Mouse (Mus musculus): ENCODE results near the gene Miga1.
A peak's percentile ranks its signal among the peaks of the same experiment; 100 is the strongest.

The Miga1 gene

DNA sequence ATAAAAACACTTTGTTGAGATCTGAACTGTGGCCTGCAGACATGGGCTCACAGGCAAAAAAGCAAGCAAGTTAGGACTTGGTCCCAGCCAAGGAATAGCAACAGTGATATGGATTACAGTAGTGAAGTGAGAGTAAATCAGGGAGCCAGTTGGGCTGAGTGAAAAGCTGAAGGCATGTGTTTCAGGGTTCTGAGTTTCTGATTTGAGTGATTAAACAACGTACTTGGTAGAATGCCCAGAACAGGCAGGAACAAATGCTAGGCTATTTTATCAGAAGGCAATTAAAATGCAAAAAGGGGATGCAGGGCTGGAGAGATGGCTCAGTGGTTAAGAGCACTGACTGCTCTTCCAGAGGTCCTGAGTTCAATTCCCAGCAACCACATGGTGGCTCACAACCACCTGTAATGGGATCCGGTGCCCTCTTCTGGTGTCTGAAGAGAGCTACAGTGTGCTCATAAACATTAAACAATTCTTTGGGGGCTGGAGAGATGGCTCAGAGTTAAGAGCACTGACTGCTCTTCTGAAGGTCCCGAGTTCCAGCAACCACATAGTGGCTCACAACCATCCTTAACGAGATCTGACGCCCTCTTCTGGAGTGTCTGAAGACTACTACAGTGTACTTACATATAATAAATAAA lies 94.8 kb downstream of the Miga1 start:
- DNase-seq (ENCODE audit: low spot score in 2 of 2), result no peak

GRCm38 (mm10) chr3:152243304-152243703 lies 96.9 kb downstream of the Miga1 start:
- no peak for DNase-seq (ENCODE audit: low spot score in 2 of 2)

DNA sequence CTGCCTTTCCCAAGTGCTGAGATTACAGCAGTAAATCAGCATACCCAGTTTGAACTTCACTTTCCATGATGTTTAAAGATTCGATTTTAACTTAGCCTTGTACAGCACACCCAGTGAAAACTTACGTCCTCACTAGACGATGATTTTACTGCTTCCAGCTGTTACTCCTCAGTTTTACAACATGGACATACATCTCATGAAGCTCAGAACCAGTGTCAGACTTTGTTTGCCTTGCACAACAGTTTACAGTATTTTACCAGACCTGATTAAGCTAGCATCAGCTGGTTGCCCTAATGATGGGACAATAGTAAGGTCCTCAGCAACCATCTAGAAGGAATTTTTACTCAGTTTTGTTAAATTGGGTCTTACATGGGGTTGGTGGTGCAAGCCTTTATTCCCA lies 99.1 kb downstream of the Miga1 start:
- DNase-seq (ENCODE audit: low spot score in 2 of 2), result no peak

- DNase-seq (ENCODE audit: low spot score in 2 of 2), result no peak
Measured at GRCm38 (mm10) chr3:152239592-152239991, 100.6 kb downstream of the Miga1 start.

- peak in 1 of 2 experiments; percentile 48 for DNase-seq (ENCODE audit: low spot score in 2 of 2)
Measured at GRCm38 (mm10) chr3:152238836-152239235, 101.4 kb downstream of the Miga1 start.

DNA sequence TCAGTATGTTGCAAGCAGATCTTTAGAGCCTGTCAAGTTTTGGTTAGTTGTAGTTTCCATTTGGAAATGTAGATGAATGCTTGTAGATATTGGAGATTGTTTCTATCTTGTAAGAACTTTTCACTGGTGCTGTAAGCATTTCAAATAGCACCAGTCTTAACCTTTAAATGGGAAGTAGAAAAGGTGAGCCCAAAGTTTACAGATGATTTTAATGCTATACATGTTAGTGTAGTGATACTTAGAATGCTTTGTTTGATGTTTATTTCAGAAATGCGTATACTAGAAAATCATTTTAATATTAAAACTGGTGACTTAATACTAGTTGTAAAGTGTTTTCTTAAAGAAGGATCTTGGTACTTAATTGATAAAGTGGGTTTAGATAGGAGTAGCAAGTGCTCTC lies 104.4 kb downstream of the Miga1 start:
- DNase-seq (ENCODE audit: low spot score in 2 of 2), result no peak

DNA sequence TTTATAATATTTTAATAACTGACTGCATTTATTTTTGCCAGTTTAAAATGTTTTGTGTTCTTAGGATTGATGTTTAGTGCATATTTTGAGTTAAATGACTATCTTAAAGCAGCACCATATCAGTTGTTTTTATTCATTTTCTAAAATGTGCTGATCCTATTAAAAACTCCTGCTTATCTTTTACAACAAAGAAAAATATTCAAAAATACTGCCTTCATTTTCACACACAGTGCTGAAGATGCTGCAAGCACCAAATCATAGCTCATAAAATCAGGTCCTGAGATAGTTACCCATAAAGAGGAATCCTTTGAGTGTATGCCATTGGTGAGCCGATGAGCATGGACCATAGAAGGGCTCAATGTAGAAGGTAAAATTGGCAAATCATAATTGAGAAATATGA lies 105.0 kb downstream of the Miga1 start:
- DNase-seq (ENCODE audit: low spot score in 2 of 2), result no peak

DNA sequence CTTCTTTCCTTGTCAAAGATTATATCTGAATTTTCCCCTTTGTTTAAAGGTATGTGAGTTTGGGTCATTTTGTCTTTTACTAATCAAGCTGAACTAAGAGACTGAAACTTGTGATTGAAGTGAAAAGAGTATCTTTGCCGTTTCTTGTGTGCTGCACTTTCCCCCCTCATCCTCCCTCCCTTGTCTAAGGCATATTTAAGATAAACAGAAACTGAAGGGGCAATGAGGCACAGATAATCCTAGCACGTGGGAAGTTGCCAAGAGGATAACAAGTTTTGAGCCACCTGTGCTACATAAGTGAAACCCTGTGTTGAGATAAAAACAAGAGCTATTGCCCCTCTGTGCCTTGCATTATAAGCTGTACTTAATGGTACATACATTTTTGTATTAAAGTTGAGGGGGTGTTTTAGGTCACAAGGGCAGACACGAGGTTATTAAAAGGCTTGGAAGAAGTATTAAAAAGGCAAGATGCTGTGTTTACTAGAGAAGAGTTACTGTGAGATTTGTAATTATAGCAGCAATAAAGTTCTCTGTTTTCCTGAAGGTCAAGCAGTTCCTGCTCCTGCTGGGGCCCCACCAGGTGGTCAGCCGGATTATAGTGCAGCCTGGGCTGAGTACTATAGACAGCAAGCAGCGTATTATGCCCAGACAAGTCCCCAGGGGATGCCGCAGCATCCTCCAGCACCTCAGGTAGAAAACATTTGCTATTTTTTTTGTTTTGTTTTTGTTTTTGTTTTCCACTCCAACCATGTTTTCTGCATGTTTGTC lies 108.7 kb downstream of the Miga1 start:
- DNase-seq (ENCODE audit: low spot score in 2 of 2), result no peak

- no peak for DNase-seq (ENCODE audit: low spot score in 2 of 2)
Measured at GRCm38 (mm10) chr3:152229271-152229670, 110.9 kb downstream of the Miga1 start.

- no peak for DNase-seq (ENCODE audit: low spot score in 2 of 2)
Measured at GRCm38 (mm10) chr3:152228843-152229242, 111.4 kb downstream of the Miga1 start.

GRCm38 (mm10) chr3:152225906-152226305 lies 114.3 kb downstream of the Miga1 start:
- DNase-seq (ENCODE audit: low spot score in 2 of 2), result no peak

DNA sequence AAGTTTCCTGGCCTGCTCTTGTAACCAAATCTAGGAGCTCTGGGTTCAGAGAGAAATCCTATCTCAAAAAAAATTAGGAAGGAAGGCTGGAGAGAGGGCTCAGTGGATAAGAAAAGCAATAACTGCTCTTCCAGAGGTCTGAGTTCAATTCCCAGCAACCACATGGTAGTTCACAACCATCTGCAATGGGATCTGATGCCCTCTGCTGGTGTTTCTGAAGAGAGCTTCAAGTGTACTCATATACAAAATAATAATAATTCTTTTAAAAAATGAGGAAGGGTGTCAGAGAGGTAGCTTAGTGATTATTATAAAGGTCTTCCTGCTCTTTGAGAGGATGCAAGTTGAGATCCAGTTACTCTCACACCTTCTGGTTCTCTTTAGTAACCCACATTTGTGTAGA lies 115.3 kb downstream of the Miga1 start:
- no peak for DNase-seq (ENCODE audit: low spot score in 2 of 2)
